Mouse (Mus musculus): ENCODE results near the gene Lamb1. TPM values are rescaled to one million over a fixed set of nuclear protein-coding genes. Genes with fewer than 3 reads are reported as not detected.

Gene Lamb1
- polyA plus RNA-seq, 1 experiment from 2014 or later, result 83.4 TPM

DNA sequence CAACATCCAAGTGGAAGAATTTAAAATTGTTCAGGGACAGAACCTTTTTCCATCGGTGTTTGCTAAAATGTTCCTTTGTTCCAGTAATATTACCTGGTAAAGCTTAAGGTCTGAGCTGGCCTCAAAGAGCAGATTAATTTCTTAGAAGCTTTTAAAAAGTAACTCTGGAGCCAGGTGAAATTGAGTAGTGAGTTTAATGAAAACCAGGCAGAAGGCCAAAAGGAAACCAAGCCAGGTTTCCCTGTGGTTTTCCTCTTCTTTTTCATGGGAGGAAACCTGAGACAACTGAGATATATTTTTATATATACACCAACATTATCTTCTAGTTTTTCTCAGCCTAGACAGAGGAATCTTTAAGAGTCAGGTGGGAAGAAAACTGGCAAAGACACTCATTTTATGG, 56.5 kb downstream of the Lamb1 start:
- H3K9ac ChIP-seq, result no peak overlapping the region
- H3K4me3 ChIP-seq (replicated peaks), result no peak overlapping the region
- no peak overlapping the region for H3K27ac ChIP-seq
- no peaks in the 10 kb centered on the region for H3K27me3 ChIP-seq (replicated peaks)
- ATAC-seq (ENCODE audit: insufficient read depth, low FRiP score, low read depth), result no peak
- 76% methylated on average over 1 of the region's 1 CpGs for WGBS
- H3K9me3 ChIP-seq, result no peaks in the 10 kb centered on the region
- no peak overlapping the region for H3K4me2 ChIP-seq
- peaks cover 61% of the 10 kb centered on the region for H3K36me3 ChIP-seq
- H3K4me1 ChIP-seq, result no peaks in the 10 kb centered on the region

DNA sequence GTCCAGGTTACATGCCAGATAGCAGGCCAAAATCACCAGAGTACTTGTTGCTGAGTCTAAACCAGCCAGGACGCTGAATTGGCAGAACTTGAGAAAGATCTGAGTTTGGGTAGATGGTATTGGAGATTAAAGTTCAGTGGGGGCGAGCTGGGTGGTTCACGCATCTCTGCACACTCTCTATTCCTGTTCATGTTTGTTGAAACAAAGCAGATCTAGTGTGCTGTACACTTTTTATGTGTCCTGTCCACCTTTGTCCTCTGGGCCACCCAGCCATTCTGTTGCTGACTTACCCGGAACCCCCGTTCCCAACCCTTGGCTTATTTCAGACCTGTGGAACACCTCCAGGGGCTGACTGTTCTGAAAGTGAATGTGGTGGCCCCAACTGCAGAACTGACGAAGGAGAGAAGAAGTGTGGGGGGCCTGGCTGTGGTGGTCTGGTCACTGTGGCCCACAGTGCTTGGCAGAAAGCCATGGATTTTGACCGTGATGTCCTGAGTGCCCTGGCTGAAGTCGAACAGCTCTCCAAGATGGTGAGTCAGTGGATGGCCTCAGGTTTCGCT, 58.2 kb downstream of the Lamb1 start:
- Histone ChIP-seq H3K9ac (no peak overlapping the region), H3K4me2 (no peak overlapping the region), H3K9me3 (no peaks in the 10 kb centered on the region), H3K4me3 (replicated peaks) (no peak overlapping the region), H3K36me3 (peaks cover 60% of the 10 kb centered on the region), H3K27me3 (replicated peaks) (no peaks in the 10 kb centered on the region), H3K27ac (no peak overlapping the region), H3K4me1 (no peaks in the 10 kb centered on the region)
- WGBS, result 87% methylated on average over 9 of the region's 9 CpGs
- no peak for ATAC-seq (ENCODE audit: insufficient read depth, low FRiP score, low read depth)

DNA sequence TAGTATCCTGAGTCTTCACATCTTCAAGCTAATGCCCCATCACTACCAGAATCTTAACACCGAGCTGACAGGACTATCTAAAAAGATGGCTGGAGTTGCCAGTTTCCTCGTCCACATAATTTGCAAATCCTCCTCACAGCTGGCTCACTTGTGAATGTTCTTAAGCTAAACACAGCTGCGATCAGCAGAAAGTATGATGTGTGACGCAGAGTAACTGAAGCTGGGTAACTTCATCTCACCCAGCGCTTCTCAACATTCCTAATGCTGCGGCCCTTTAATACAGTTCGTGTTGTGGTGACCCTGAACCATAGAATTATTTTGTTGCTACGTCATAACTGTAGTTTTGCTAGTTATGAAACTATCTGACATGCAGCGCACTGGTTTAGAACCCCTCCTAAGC, 62.1 kb downstream of the Lamb1 start:
- Histone ChIP-seq H3K36me3 (peaks cover 49% of the 10 kb centered on the region), H3K4me2 (no peak overlapping the region), H3K27ac (no peak overlapping the region), H3K9ac (no peak overlapping the region), H3K27me3 (replicated peaks) (no peaks in the 10 kb centered on the region), H3K4me3 (replicated peaks) (no peak overlapping the region), H3K4me1 (no peaks in the 10 kb centered on the region), H3K9me3 (no peaks in the 10 kb centered on the region)
- no peak for ATAC-seq (ENCODE audit: insufficient read depth, low FRiP score, low read depth)
- WGBS, result 79% methylated on average over 9 of the region's 9 CpGs

DNA sequence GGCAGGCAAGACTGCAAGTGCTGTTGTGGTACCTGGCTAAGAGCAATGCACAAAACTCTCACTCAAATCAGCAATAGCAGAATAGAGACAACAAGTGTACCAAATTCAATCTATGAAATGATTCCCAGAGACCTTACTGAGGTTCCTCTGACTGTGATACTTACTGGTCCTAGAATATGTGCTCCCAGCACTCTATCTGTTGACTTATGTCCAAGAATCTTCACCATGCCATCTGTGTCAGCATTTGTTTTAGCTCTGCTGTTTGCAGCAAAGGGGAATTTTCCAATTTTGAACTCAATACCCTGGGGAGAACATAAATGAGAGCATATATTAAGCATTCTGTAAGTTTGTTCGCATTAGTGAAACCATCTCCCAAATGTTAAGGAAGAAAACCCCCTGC, 68.2 kb downstream of the Lamb1 start:
- H3K9ac ChIP-seq, result no peak overlapping the region
- no peak for ATAC-seq (ENCODE audit: insufficient read depth, low FRiP score, low read depth)
- H3K27ac ChIP-seq, result no peak overlapping the region
- no peaks in the 10 kb centered on the region for H3K4me1 ChIP-seq
- H3K27me3 ChIP-seq (replicated peaks), result no peaks in the 10 kb centered on the region
- no peak overlapping the region for H3K4me3 ChIP-seq (replicated peaks)
- 90% methylated on average over 1 of the region's 1 CpGs for WGBS
- no peaks in the 10 kb centered on the region for H3K9me3 ChIP-seq
- no peak overlapping the region for H3K4me2 ChIP-seq
- peaks cover 32% of the 10 kb centered on the region for H3K36me3 ChIP-seq

DNA sequence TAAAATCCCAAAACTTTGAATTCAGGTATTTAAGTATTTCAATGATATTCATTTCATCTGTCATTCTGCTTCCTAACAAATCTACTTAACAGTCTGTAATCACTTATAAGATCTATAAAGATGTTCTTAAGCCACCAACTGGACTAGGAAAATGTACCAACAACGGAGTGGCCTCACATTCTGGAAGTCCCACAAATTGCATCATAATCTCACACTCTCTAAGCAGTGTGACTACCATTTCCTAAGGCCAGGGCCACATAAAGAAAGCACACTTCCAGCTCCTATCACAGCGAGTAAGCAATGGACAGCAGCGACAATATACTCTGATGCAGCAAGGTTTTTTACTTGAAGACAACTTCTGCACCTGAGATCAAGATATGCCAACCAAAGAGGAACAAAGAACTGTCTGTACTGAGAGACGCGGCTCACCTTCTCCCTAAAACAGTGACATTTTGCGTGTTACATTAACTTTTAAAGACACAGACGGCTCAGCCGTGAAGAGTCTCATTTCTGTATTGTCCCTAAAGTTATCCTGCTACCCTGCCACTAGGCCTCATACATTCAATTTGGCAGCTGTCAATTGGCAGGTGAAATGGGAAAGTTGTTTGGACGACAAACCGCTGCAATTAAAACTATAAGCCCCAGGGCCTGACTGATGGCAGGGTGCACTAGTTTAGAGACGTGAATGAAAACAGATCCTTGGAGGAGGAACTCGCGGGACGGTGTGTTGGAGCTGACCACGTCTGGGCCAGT, 85.3 kb downstream of the Lamb1 start:
- Histone ChIP-seq H3K27ac (0 out of 2 replicates have a peak overlapping the region, but pooled peaks have one; percentile 87), H3K9me3 (no peaks in the 10 kb centered on the region), H3K4me2 (peak overlapping the region; percentile 78), H3K36me3 (peaks cover 11% of the 10 kb centered on the region), H3K4me1 (peaks cover 4% of the 10 kb centered on the region), H3K9ac (peak overlapping the region; percentile 90), H3K4me3 (replicated peaks) (peak overlapping the region; percentile 97), H3K27me3 (replicated peaks) (no peaks in the 10 kb centered on the region)
- 23% methylated on average over 15 of the region's 15 CpGs for WGBS
- no peak for ATAC-seq (ENCODE audit: insufficient read depth, low FRiP score, low read depth)

DNA sequence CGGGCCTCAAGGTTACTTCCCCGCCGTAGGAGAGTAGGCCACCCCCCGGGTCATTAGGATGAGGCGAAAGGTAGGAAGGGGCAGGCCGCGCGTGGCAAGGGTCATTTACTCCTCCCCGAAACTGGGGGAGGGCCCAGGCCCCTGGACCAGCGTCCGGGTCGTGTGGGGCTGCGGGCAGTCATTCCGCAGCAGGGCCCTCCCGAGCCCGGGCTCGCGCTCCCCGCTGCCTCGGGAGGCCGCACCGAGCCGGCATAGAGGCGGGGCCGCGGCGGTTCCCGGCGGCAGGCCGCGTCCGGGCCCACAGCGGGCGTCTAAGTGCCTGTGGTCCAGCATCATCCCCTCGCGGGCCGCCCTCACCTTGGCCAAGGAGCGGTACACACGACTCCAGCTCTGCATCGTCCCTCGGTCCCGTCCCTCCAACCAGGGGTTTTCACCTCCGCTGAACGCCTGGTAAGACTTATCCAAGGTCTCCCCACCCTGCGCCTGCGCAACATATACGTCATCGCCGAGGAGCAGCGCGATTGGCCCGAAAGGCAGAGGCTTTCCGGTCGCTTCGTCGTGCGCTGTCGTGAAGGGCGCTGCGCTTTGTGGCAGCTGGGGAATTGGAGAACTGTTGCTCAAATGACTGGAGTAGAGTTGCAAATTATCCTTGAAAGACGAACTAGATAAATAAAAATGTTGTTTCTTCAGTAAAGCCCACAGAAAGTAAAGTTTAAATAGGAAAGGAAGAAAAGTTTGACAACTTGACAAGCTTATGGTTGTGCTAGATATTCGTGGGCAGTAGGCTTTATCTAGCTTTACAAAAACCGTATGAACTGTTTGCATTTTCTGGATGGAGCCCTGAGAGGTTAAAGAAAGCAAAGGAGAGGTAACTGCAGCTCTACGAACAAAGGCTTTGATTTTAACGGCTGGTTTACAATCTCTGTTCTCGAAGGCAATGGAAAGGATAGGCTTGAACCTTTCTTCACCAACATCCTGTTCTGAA, 86.2 kb downstream of the Lamb1 start, which contains the start of gene Dld:
Gene Dld (minus strand): TSS at position 510 of the 985 bp plus-strand sequence.
- Histone ChIP-seq H3K9me3 (no peaks in the 10 kb centered on the region), H3K4me3 (replicated peaks) (peak within 1 kb of the TSS; percentile 97), H3K4me1 (peaks cover 4% of the 10 kb centered on the region), H3K27ac (peak within 1 kb of the TSS; percentile 87), H3K27me3 (replicated peaks) (no peaks in the 10 kb centered on the region), H3K9ac (peak within 1 kb of the TSS; percentile 90), H3K4me2 (peak within 1 kb of the TSS; percentile 78), H3K36me3 (peaks cover 11% of the 10 kb centered on the region)
- 5% methylated on average over 62 of the region's 66 CpGs for whole genome bisulfite sequencing
- ATAC-seq (ENCODE audit: insufficient read depth, low FRiP score, low read depth), result peak; percentile 97

DNA sequence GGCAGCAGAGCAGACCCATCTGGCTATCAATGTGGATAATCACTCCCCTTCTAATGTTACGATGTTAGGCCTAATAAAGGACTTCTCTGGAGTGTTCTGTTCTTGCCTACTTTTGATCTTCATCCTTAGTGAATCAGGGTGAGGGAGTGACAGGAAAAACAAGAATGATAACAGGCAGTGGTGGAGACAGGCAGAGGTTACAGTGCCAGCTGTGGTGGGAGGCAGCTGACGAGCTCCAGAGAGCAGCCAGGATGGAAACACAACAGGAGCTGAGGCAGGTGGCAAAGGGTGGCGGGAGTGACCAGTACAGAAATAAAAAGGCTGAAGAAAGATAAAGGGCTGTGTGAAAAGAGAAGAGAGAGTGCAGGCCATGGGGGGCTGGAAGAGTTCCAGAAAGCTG, 101.4 kb downstream of the Lamb1 start:
- Histone ChIP-seq H3K27ac (no peak overlapping the region), H3K4me3 (replicated peaks) (no peak overlapping the region), H3K9me3 (no peaks in the 10 kb centered on the region), H3K27me3 (replicated peaks) (no peaks in the 10 kb centered on the region), H3K36me3 (no peaks in the 10 kb centered on the region), H3K4me1 (no peaks in the 10 kb centered on the region), H3K4me2 (no peak overlapping the region), H3K9ac (no peak overlapping the region)
- no peak for ATAC-seq (ENCODE audit: insufficient read depth, low FRiP score, low read depth)
- WGBS, result 62% methylated on average over 3 of the region's 3 CpGs

DNA sequence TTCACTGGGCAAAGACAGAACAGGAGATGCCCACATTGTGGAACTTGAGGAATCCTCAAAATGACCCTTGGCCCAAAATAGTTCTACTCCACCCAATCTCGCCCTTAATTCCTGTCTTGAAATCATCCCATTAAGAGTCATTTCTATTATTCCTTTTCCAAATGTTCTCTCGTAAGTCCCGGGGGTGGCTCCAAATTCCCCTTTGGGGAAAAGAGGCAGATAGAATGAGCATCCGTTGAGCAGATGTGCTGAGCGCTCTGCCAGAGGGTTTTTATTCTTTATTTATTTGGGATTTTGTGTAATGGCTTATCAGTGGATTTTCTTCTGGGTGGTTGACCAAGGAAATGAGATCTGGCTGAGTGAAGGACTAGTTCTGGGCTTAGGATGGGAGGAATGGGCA, 102.7 kb downstream of the Lamb1 start:
- Histone ChIP-seq H3K36me3 (no peaks in the 10 kb centered on the region), H3K4me3 (replicated peaks) (no peak overlapping the region), H3K4me2 (no peak overlapping the region), H3K9ac (no peak overlapping the region), H3K27ac (no peak overlapping the region), H3K4me1 (no peaks in the 10 kb centered on the region), H3K27me3 (replicated peaks) (no peaks in the 10 kb centered on the region), H3K9me3 (no peaks in the 10 kb centered on the region)
- WGBS, result 83% methylated on average over 5 of the region's 5 CpGs
- no peak for ATAC-seq (ENCODE audit: insufficient read depth, low FRiP score, low read depth)

DNA sequence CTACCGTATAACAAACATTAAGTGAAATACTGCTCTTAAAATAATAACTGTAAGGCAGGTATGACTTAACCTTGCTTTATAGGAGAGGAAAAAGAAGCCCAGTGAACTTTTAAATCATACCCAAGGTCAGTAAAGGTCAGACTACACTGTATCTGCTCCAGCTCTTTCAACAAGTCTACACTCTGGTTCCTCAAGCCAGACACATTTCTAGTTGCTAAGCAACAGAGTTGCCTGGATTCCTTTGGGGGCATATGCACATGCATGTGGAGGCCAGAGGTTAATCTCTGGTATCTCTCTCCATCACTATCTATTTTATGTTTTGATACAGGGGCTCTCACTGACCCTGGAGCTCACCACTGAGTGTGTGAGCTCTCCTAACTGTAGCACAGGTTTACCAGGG, 104.1 kb downstream of the Lamb1 start:
- WGBS, result 78% methylated on average over 1 of the region's 1 CpGs
- no peak for ATAC-seq (ENCODE audit: insufficient read depth, low FRiP score, low read depth)
- no peak overlapping the region for H3K9ac ChIP-seq
- H3K36me3 ChIP-seq, result no peaks in the 10 kb centered on the region
- no peaks in the 10 kb centered on the region for H3K27me3 ChIP-seq (replicated peaks)
- no peak overlapping the region for H3K4me2 ChIP-seq
- H3K9me3 ChIP-seq, result no peaks in the 10 kb centered on the region
- no peak overlapping the region for H3K27ac ChIP-seq
- H3K4me3 ChIP-seq (replicated peaks), result no peak overlapping the region
- no peaks in the 10 kb centered on the region for H3K4me1 ChIP-seq

DNA sequence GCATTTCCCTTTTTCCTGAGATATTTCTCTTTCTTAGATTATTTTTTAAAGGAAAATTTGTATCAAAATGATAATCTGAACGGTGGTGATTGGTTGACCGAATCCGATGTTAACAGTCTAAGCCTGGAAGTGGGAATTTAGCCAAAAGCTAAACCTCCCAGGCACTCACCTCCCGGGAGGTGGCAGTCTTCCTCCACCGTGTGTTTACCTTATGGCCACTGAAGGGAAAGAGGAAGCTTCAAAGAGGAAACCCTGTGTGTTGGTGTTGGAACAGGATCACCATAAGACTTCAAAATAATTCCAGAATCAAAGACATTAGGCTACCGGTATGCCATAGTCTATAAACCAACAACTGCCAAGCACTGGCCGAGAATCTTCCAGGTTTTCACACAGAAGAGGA, 104.6 kb downstream of the Lamb1 start:
- Histone ChIP-seq H3K9ac (no peak overlapping the region), H3K4me1 (no peaks in the 10 kb centered on the region), H3K4me2 (no peak overlapping the region), H3K36me3 (no peaks in the 10 kb centered on the region), H3K4me3 (replicated peaks) (no peak overlapping the region), H3K27ac (no peak overlapping the region), H3K9me3 (no peaks in the 10 kb centered on the region), H3K27me3 (replicated peaks) (no peaks in the 10 kb centered on the region)
- no peak for ATAC-seq (ENCODE audit: insufficient read depth, low FRiP score, low read depth)
- 75% methylated on average over 7 of the region's 7 CpGs for WGBS

DNA sequence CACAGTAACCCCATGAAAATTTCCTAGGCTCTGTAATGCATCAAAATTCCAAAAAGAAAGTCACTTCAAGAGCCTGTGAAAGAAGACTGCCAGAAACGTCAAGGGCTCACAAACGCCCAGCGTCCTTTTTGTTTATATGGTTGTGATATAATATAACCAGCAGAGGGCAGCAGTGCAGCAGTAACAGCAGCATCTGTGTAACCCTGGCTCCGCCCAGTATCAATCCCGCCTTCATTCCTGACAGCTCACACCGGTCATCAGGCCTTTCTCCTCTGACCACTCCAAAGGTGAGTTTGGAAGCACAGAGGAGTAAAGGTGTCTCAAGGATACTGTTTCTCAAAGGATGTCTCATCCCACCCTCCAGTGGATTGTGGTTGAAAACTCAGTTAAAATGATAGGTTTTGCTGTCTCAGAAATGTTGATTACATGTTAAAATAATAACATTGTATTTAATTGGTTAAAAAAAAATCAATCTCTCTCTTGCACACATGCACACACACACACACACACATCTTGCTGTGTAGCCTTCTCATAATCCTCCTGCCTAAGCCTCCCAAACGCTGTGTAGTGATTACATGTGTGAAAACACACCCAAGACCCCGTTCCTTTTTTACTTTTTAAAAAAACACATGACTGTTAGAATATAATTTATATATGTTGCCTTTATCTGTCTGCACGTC, 109.7 kb downstream of the Lamb1 start:
- H3K4me3 ChIP-seq (replicated peaks), result no peak overlapping the region
- H3K36me3 ChIP-seq, result no peaks in the 10 kb centered on the region
- H3K9me3 ChIP-seq, result no peaks in the 10 kb centered on the region
- no peaks in the 10 kb centered on the region for H3K27me3 ChIP-seq (replicated peaks)
- H3K27ac ChIP-seq, result no peak overlapping the region
- no peak overlapping the region for H3K4me2 ChIP-seq
- peak; percentile 60; the same call in 1 of the 2 replicates for ATAC-seq (ENCODE audit: insufficient read depth, low FRiP score, low read depth)
- WGBS, result 40% methylated on average over 9 of the region's 9 CpGs
- peaks cover 14% of the 10 kb centered on the region; the same call in 1 of the 2 replicates for H3K4me1 ChIP-seq
- H3K9ac ChIP-seq, result no peak overlapping the region

Measured in stomach, embryonic 15.5 days (tissue).